Mouse (Mus musculus): ENCODE results near the gene Nkx2-5.

Nkx2-5 gene

DNA sequence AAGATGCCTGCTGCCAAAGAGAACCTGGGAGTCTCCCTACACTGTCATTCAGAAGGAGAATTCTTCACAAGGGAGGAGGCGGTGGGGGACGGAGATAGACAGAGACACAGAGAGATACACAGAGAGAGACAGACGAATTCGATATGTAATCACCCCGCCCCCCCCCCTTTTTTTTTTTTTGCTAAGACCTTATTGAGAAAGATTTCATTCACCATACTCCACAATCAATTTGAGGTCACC is at the start of gene Nkx2-5:
Nkx2-5 (minus strand) TSS at position 101 of the 240 bp plus-strand sequence.
- DNase-seq, result no peak

DNA sequence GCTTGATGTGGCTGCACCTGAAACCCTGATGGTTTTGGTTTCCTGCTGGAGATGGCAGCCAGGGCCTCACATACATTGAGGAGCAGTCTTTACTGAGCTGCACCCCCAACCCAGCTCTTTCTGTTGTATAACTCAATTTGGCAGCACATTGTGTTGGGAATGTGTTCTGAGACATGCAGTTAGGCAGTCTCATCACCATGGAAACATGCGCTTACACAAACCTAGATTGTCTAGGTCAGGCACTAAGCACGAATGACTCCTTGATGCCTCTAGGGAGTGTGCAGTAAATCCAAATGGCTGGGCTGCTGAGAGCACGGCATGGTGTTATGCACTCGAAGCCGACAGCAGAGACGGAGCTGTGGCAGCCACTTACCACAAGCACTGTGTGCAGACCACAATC is 49.5 kb upstream of the Nkx2-5 start:
- no peak for DNase-seq

DNA sequence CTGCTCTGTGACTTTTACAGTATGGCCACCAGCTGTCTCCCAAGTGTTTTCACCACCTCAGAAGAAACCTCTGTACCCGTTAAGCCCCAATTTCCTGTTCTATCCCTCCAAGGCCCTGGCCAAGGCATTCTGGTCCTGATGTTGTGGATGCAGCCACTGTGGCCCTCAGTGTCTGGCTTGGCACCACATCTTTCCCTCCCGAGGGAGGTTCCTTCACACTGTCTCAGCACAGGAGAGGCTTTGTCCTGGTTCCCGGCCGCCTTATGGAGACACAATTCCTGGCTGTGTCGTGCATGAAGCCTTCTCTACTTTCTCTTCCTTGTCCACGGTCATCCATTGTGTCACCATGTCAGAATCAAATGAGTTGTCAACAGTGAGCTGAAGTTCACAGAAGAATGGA is 48.7 kb upstream of the Nkx2-5 start:
- no peak for DNase-seq

DNA sequence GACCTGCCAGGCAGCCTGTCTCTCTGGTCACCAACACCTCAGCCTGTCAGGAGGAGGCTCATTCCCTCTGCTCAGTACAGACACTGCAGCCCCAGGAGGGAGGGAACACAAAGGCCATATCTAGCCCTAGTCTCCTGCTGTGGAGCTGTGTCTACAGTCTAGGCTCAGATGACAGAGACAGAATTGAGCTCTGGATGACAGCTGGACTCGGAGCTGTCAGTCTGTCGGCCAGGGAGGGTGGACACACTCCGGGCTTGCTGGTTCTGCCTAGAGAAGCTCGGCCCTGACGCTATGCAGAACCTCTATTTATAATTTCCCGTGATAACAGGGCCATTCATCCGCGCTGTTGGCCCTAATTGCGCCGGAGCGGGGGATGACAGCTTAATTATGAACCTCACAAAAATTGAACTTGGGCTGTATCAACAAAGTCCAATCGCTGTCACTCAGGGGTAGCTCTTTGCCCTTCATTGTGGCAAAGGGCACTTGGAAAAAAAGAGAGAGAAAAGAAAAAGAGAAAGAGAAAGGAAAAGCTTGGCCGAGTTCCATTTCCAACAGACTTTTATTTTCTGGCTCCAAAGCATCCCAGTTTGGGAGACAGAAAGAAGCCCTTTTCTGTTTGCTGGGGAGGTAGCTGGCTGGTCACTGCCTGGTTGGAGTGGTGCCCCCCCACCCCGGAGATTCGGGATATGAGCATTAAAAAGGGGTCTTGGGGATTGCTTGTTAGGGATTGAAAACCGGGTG is 48.0 kb upstream of the Nkx2-5 start:
- DNase-seq, result no peak

DNA sequence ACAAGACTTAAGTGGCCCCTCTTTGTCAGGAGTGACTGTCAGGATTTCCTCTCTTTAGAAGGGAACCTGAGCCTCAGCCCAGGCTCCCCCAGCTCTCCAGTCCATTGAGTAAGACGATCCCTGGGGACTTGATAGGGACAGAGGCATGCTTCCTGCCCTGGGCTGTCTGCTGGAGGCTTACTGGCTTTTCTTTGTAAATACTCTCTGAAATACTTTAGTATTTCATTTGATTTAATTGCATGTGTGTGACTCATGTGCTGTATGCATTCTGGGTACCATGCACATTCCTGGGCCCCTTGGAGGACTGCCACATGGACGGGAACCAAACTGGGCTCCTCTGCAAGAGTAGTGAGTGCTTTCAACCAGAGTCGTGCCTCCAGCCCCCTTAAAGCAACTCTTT is 43.1 kb upstream of the Nkx2-5 start:
- DNase-seq, result no peak

DNA sequence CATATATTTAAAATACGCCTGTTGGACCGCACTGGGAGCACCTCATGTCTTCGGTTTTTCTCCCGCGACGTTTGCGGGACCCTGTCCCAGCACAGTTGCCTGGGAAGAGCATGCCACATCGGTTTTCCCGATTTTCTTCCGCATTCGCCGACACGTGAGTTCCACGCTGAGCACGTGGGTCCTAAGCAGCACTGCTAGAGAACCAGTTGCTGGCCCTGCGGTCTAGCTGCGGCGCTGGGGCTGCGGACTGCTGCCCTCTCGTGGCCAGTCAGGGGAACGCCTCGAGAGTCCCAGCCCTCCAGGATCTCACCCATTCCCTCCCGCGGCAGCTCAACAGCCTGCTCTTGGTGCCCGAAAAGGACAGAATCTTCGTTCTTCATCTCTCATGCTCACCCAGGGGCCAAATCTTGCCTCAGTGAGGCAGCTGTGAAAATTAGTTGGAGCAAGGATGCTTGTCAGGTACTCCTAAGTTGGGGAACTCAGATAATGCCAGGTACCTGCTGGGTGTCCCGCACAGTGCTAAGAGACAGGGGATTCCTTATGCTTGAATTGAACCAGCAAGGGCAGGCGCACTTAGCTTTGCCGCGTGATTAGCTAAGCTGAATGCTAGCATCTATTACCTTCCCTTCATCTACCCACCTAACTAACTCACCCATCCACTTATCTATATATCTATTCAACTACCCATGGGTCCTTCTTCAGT is 41.4 kb upstream of the Nkx2-5 start:
- peak; percentile 86 to 88 for DNase-seq

DNA sequence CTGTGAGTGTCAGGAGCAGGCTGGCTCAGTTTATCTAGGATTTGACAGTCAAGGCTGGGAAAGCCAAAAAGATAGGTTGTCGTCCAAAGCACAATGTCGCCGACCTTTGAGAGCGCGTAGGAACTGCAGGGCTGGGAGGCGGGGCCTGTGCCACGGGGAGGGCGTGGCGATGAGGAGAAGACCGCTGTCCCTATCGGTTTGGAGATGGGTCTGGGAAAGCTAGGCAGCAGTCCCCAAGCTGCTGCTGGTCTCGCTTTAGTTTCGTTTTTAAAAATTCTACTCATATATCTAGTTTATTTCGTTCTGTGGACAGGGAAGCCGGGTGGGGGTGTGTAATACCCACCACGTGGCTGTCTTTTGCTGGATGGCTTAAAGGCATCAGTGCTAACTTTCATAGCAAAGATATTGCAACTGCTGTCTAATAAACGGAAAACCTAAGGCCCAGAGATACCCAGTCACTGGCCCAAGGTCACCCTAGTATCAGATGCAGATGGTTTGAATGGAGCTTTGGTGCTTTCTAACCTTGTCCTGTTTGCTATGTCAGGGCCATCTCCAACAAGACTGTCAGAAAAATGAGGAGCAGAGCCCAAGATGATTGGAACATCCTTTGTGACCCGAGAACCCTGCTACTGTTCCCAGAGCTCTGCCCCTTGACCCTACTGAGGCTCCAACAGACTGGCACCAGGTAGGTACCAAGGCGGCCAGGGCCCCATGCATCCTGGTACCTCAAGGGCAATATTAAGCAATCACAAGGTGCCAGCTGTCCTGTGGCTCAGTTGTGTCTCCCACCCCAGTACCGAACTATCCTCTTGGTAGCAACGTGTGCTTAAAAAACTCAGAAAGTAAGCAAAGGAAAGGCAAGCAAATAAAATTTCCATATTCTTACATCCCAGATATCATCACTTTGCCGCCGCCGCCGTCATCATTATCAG is 40.5 kb upstream of the Nkx2-5 start:
- peak; percentile 86 to 87 for DNase-seq

DNA sequence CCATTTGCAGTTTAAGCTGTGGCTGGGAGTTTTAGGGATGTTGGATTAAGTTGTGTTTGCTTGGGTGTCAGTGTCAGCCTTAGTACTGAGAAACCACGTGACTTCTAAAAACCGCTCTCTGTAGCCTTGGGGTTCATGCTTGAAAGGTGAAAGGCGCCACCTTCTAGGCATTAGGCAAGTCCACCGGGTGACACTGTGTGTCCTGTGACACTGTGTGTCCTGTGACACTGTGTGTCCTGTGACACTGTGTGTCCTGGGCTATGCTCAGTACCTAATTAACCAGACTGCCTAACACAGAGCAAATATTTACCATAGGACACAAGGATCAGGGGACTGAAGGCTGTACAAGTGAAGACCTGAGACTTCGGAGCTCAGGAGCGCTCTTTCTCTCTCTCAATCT is 38.8 kb upstream of the Nkx2-5 start:
- no peak for DNase-seq

DNA sequence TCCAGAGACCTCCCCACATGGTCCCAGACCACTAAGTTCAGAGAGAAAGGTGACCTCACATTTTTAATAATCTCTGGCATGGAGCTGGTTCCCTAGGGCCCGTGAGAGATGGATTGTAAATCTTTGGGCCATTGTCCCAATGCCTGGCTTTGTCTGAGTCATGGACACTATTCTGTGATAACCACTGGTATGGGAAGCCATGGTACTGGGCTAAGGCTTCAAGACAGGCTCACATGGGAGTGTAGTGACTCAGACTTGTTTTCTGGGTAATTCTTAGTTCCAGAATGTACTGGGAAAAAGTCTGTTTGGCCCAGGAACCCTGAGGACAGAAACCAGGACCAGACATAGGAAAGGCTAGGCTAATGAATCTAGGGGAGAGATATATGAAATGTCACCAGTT is 37.9 kb upstream of the Nkx2-5 start:
- DNase-seq, result no peak

DNA sequence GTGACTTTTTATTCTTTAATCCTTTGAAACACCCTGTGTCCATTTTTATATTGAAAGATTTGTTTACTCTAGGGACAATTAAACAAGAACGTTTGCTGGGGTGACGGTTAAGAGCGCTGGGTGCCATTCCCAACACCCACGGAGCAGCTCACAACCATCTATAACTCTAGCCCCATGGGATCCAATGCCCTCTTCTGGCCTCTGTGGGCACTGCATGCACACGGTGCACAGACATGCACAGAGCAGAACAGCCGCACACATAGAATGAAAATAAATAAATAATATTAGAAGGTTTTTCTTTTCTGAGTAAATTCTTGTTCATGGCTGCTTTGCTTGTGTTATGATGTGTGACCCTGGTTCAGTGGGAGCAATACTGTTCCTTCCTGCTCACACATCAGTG is 34.4 kb upstream of the Nkx2-5 start:
- DNase-seq, result no peak

DNA sequence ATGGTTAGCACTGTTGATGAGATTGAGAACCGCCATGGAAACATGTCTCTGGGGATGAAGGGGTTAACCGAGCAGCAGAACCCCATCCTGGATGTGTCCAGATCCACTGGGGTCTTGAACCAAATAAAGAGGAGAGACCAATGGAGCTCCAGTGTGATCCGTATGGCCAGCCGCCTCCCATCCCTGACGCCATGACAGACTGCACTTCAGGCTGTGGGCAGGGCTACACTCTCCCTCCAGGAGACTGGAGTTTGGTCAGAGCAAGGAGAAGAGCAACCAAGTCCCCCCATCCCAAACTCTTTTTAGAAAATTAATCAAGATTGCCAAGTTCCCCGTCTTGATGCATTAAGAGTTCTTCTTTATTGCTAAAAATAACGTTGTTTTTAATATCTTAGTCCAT is 33.1 kb upstream of the Nkx2-5 start:
- DNase-seq, result no peak

DNA sequence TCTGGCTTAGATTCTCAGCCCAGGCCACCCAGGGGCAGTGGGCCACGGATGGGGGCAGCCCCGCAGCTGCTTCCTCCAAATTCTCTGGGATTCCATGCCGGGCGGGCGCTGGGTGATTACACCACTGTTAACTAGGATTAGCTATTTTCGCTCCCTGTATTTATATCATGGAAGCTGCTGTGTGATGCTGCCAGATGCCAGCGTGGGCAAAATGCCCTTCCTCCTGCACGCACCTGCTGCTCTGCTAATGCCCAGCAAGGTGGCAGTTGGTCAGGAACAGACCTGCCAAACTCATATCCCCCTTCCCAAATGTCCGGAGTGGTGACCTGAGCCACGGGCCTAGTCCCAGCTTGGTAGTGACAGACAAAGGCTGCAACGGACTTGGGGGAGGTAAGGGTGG is 29.7 kb upstream of the Nkx2-5 start:
- no peak for DNase-seq

DNA sequence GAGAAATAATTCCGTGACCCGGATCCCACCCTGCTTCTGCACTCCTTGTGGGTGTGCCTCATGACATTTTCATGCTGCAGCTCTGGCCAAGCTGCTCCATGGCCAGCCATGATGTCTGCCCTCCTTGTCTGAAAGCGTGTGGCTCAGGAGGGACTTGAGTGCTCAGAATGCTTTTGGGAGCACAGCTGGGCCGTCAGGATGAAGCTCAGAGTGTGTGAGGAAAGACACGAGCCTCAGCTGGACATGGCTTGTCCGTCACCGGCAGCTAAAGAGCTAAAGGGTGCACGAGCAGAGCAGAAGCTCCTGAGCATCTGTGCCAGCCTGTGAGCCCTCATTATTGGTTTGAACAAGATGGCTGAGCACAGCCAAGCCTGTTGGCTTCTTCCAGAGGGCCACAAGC is 28.7 kb upstream of the Nkx2-5 start:
- DNase-seq, result no peak

DNA sequence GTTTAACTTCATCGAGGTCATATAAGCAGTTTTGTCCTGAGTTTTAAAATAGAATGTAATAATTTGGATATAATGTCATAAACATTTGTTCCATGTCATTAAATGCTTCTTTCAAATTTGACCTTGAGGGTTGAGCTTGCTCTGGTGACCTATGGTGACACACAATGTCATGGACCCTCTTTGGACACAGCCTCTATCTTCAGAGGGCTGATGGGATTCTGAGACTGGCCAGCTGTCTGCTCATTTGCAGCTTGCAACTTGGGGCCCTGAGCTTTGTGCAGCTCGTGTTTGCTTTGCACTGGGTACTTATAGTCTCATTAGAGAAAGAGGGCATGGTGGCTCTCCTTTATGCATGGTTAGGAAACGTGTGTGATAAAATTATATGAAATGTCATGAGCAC is 28.1 kb upstream of the Nkx2-5 start:
- no peak for DNase-seq

DNA sequence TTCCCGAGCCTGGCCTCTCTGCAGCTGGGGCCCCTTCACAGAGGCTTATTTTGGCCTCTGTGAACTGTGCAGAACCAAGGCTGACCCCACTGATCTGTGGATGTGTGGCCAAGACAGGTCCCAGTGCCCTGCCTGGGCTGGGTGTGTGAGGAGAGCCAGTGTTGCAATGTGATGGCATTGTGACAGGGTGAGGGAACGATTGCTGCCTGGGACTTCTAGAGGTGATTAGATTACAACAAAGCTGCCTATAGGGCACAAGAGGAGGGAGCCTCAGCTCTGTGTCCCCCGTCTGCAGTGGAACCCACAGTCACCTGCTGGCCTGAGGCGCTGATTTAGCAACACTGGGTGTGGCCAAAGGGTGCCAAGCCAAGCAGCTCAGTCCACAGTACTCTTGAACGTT is 23.9 kb upstream of the Nkx2-5 start:
- DNase-seq, result no peak

DNA sequence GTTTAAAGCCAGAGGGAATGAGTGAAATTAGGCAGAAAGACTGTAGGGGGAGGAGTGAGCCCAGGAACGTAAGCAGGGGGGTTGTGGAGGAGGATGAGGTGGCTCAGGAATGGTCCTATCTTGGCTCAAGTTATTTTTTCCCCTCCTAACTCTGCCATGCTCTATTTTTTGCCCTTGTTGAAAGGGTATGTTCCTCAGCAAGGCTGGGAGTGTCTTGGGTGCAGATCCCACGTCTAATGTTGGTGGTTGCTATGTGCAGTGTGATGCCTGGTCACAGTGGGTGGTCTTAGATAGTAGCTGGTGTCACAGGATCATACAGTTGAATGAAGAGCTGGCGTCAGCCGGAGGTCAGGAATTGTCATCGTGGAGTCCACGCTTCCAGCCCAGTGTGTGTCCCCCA is 20.3 kb upstream of the Nkx2-5 start:
- no peak for DNase-seq

DNA sequence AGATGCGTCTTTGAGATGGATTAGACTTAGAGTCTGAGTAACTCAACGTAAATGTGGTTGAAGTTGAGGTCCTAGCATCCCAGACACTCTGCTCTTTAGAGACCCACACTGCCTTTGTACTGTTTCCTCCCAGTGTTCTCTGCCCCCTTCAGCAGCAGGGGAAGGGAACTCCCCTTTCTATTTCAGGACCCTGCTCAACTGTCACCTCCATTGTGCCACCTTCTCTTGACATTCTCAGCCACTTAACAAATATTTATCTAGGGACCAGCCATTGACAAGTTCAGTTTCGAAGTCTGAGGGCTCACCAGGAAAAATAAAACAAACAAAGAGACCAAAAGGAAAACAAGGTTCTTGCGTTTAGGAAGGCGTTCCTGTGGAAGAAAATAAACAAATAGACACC is 19.5 kb upstream of the Nkx2-5 start:
- no peak for DNase-seq

DNA sequence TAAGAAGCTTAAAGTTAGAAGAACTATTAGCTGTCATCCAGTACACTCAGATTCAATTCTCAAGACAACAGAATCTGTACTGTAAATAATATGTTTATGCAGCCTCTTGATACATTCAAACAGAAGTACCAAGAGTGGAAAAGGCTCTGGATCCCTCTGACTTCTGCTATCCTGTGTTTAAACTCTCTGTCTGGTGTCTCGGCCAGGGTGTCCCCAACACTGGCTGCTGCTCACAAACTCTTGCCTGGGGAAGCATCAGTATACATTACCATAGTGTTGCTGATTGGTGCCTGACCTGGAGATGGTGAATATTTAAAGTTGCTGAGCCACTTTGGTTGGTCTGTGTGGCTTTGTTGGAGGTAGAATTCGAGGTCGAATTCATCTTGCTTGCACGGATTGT is 17.0 kb upstream of the Nkx2-5 start:
- DNase-seq, result no peak

DNA sequence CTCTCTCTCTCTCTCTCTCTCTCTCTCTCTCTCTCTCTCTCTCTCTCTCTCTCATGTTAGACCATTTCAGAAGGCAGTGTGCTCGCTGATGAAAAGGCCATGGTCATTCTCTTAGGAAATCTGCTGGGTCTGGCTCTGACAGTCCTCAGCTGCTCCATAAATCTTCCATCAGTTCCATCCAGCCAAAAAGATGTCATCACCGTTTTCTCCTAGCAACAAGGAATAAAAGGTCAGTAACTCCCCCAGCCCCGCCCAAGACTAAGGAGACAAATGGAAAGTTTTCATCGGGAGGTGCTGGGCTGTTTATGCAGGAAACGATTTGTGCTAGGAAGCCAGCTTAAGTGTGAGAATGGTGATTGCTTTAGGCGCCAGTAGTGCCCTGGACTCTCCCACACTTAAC is 16.6 kb upstream of the Nkx2-5 start:
- DNase-seq, result no peak

DNA sequence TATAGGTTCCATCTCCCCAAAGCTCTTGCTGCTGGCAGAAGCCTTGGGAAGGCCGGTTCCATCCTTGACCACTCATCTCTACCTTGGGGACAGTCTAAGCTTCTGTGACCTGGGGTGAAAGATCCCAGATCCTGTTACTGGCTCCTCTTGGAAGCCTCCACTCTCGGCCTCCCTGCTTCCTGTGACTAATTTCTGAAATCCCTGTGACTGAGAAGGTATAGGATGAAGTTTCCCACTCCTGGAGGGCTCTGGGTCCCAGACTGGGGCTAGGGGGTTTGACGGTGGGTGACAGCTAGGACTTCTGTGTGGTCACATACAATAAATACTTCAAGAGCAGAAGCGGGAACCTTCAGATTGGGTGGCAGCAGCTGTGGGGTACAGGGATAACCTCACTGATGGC is 16.1 kb upstream of the Nkx2-5 start:
- no peak for DNase-seq

DNA sequence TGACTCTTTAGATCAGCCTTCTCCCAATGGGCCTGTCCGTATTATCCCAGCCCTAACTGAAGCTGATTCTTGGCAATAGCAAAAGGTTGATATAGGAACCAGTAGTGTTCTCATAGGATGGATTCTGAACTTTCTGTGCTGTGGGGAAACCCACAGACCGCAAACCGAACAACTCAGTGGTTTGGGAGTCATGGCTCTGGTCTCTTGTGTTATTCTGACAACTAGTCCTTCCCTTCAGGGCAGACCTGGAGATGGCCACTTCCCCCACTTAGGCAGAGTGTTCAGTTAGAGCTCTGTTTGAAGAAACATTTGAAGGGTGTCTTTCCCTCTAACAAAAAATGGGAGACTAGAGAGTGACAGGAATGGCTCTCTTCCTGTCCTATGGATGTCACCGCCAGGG is 7.5 kb upstream of the Nkx2-5 start:
- no peak for DNase-seq

DNA sequence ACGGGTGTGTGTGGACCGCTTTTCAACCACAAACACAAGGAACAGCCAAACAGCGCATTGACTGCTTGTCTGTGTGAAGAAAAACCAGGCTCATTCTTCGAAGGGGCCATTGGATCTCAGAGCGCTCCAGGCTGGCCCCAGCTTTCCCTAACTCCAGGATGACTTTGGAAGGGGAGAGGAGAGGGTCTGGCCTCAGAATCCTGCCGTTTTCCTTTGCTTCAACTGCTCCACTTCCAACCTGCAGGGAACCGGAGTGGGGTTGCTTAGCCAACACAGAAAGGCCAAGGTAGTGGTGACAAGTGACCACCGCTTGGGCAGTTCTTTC is 6.3 kb upstream of the Nkx2-5 start:
- no peak for DNase-seq

DNA sequence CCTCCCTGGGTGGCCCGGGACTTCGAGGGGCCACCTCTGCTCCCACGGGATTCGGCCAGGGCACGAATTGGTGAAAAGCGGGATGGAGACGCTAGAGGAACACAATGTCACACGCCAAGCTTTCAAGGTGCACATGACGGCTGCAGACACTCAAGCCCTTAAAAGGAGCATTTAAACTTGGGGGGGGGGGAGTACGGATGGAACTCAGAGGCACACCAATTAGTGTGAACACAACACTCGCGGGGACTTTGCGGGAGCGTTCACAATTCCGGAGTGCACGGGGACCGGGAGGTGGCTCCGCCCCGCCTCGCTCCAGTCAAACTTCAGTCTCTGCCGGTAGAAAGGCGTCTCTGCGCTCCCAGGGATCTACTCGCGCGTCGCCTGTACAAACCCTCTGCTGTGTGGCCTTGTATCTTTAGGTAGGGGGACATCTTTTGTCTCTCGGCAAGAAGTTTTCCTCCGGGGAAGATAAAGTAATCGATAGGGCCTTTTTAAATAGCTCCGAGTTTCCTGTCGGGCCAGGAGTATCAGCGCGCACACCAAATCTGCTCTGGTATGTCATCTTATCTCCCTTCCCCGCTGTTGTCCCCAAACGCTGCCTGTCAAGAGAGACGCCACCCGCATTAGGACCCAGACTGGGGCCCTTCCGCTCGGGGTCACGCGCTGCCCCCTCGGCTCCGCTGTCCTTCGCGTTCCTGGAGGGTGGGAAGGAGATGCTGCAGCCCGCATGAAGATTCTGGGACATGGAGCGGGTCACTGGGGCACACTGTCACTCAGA is 5.7 kb upstream of the Nkx2-5 start:
- DNase-seq, result peak in 1 of 2 experiments; percentile 29

All from B cell, adult 2 months (primary cell).